21 mouse cellular contexts compared by ENCODE assay signal in genomic region chr10:90889566-90889965, GRCm38 (mm10).
DNase-seq lines count a peak whose midpoint lies in the region; ATAC-seq and TF ChIP-seq lines count a peak whose summit lies in the region.
"Had no signal": no experiment of that assay in that cellular context is flagged by ENCODE, and none has a peak within 500 bp of the region (broad histone marks: within the 10 kb centered on the region; RNA-seq: fewer than 3 reads in every experiment).

No protein-coding gene starts in this region.

- H3K9me3 ChIP-seq in lung, embryonic 14.5 days (ENCODE audit: low read depth, low read length), result no peaks in the 10 kb centered on the region
- H3K9me3 ChIP-seq in lung, postnatal 0 days (ENCODE audit: low read length), result no peaks in the 10 kb centered on the region
- H3K9me3 ChIP-seq: embryonic facial prominence, embryonic 13.5 days; forebrain, embryonic 12.5 days; forebrain, embryonic 15.5 days; hindbrain, embryonic 12.5 days had no signal

- 66% methylated on average over 5 of the region's 5 CpGs for WGBS in lung, embryonic 14.5 days
- WGBS in lung, postnatal 0 days, result 67% methylated on average over 5 of the region's 5 CpGs

- H3K36me3 ChIP-seq in lung, embryonic 14.5 days (ENCODE audit: insufficient read depth), result no peaks in the 10 kb centered on the region
- no peaks in the 10 kb centered on the region for H3K36me3 ChIP-seq in lung, postnatal 0 days (ENCODE audit: insufficient read depth, low read length)
- H3K36me3 ChIP-seq: embryonic facial prominence, embryonic 13.5 days; forebrain, embryonic 12.5 days; forebrain, embryonic 15.5 days; hindbrain, embryonic 12.5 days had no signal

- ATAC-seq in lung, embryonic 14.5 days (ENCODE audit: insufficient read depth), result no peak
- ATAC-seq in lung, postnatal 0 days, result no peak
- ATAC-seq: activated CD4-positive, CD25-positive, alpha-beta regulatory T cell, adult 4 months; forebrain, embryonic 15.5 days; hindbrain, embryonic 16.5 days; inflammation-experienced regulatory T-cells, adult 6 months; intestine, embryonic 16.5 days had no signal

- no peak overlapping the region for H3K4me2 ChIP-seq in lung, embryonic 14.5 days
- H3K4me2 ChIP-seq in lung, postnatal 0 days (replicated peaks; ENCODE audit: low read depth, low read length), result no peak overlapping the region
- H3K4me2 ChIP-seq: embryonic facial prominence, embryonic 13.5 days; forebrain, embryonic 12.5 days; forebrain, embryonic 15.5 days; heart, embryonic 11.5 days; hindbrain, embryonic 12.5 days had no signal

- no peaks in the 10 kb centered on the region for H3K4me1 ChIP-seq in lung, embryonic 14.5 days (ENCODE audit: insufficient read depth)
- H3K4me1 ChIP-seq in lung, postnatal 0 days (ENCODE audit: insufficient read depth, low read depth, low read length), result no peaks in the 10 kb centered on the region
- H3K4me1 ChIP-seq: embryonic facial prominence, embryonic 13.5 days; forebrain, embryonic 12.5 days; forebrain, embryonic 15.5 days; hindbrain, embryonic 12.5 days had no signal

- no peak for TF ChIP-seq CTCF in lung, embryonic 14.5 days (IDR thresholded peaks at IDR 0.05; ENCODE audit: low read depth)
- no peak for TF ChIP-seq CTCF in lung, postnatal 0 days (IDR thresholded peaks at IDR 0.05)

- TF ChIP-seq EP300 in lung, postnatal 0 days (IDR thresholded peaks at IDR 0.05), result no peak

- no peak overlapping the region for H3K4me3 ChIP-seq in lung, embryonic 14.5 days (ENCODE audit: low read depth, low read length)
- H3K4me3 ChIP-seq in lung, postnatal 0 days (ENCODE audit: low read depth, low read length), result no peak overlapping the region
- H3K4me3 ChIP-seq: embryonic facial prominence, embryonic 13.5 days; erythroblast, embryonic 14.5 days; forebrain, embryonic 12.5 days; forebrain, embryonic 15.5 days; hindbrain, embryonic 12.5 days had no signal

- no peak overlapping the region for H3K9ac ChIP-seq in lung, embryonic 14.5 days
- no peak overlapping the region for H3K9ac ChIP-seq in lung, postnatal 0 days (replicated peaks; ENCODE audit: low read depth)
- H3K9ac ChIP-seq: embryonic facial prominence, embryonic 13.5 days; forebrain, embryonic 12.5 days; forebrain, embryonic 15.5 days; hindbrain, embryonic 12.5 days had no signal

- H3K27me3 ChIP-seq in lung, embryonic 14.5 days (ENCODE audit: insufficient read depth, low read length), result no peaks in the 10 kb centered on the region
- H3K27me3 ChIP-seq in lung, postnatal 0 days (replicated peaks; ENCODE audit: insufficient read depth, low read length), result no peaks in the 10 kb centered on the region
- H3K27me3 ChIP-seq: embryonic facial prominence, embryonic 13.5 days; forebrain, embryonic 12.5 days; forebrain, embryonic 15.5 days; hindbrain, embryonic 12.5 days had no signal

- DNase-seq in cerebellum, postnatal 10 days, result peak; percentile 39 to 54
- no peak for DNase-seq in cerebellum, adult 9-11 months
- peak; percentile 55 for DNase-seq in heart, adult 11 months
- DNase-seq in heart, adult 18-20 months, result no peak
- peak; percentile 4 for DNase-seq in lung, embryonic 14.5 days
- no peak for DNase-seq in lung, postnatal 0 days (ENCODE audit: low spot score)
- DNase-seq: adrenal gland, adult 8-10 months; adrenal gland, postnatal 25 days; cerebellum, adult 11-12 months; cerebellum, adult 9-10 months; gastrocnemius, postnatal 25 days had no signal

- H3K27ac ChIP-seq in lung, embryonic 14.5 days (ENCODE audit: low read depth), result no peak overlapping the region
- H3K27ac ChIP-seq in lung, postnatal 0 days (ENCODE audit: low read length), result no peak overlapping the region
- H3K27ac ChIP-seq: embryonic facial prominence, embryonic 13.5 days; forebrain, embryonic 12.5 days; forebrain, embryonic 15.5 days; hindbrain, embryonic 12.5 days had no signal

Comparison
In these comparisons a context has a peak if more than half of its experiments do, and no peak if none do; other contexts are left out.
1. DNase-seq: peak in cerebellum, postnatal 10 days (2 of 2), heart, adult 11 months (single experiment) and lung, embryonic 14.5 days (single experiment); none in cerebellum, adult 9-11 months (single experiment), heart, adult 18-20 months (0 of 2) and lung, postnatal 0 days (single experiment).